Mouse (Mus musculus): ENCODE data around the gene Llgl2. TPM values are rescaled to one million over a fixed set of nuclear protein-coding genes. Genes with fewer than 3 reads are reported as not detected.

The Llgl2 gene
- polyA plus RNA-seq, 1 experiment, result 3.2 TPM

GRCm38 (mm10) chr11:115902177-115902576 is 78.3 kb downstream of the Llgl2 start:
- no peak for DNase-seq (ENCODE audit: extremely low spot score in 1 of 2, low spot score in 1 of 2)

GRCm38 (mm10) chr11:115902831-115903230 is 79.0 kb downstream of the Llgl2 start:
- DNase-seq (ENCODE audit: extremely low spot score in 1 of 2, low spot score in 1 of 2), result no peak

GRCm38 (mm10) chr11:115903384-115904230 is 79.8 kb downstream of the Llgl2 start:
- no peak for DNase-seq (ENCODE audit: extremely low spot score in 1 of 2, low spot score in 1 of 2)

- no peak for DNase-seq (ENCODE audit: extremely low spot score in 1 of 2, low spot score in 1 of 2)
These were observed 80.5 kb downstream of the Llgl2 start for GRCm38 (mm10) chr11:115904231-115904955.

Other genes with a start within 250 kb of the Llgl2 start
- gene Mrps7, start 220.1 kb upstream of the Llgl2 start, polyA plus RNA-seq (2012; rRNA removed), result 40.7 and 42.9 TPM in 2 replicates
- gene Gga3, start 220.0 kb upstream of the Llgl2 start, polyA plus RNA-seq (2012; rRNA removed), result 61.7 and 65.1 TPM in 2 replicates
- 36.3 and 38.9 TPM in 2 replicates for gene Mif4gd, start 211.1 kb upstream of the Llgl2 start, polyA plus RNA-seq (2012; rRNA removed)
- 117 and 127 TPM in 2 replicates for gene Slc25a19, start 195.8 kb upstream of the Llgl2 start, polyA plus RNA-seq (2012; rRNA removed)
- 194 and 200 TPM in 2 replicates for gene Grb2, start 115.5 kb upstream of the Llgl2 start, polyA plus RNA-seq (2012; rRNA removed)
- 49.7 and 57.3 TPM in 2 replicates for gene Tmem94, start 58.6 kb upstream of the Llgl2 start, polyA plus RNA-seq (2012; rRNA removed)
- 25.8 and 29.3 TPM in 2 replicates for gene Caskin2, start 10.4 kb upstream of the Llgl2 start, polyA plus RNA-seq (2012; rRNA removed)
- 15.6 and 16.8 TPM in 2 replicates for gene Tsen54, start 9.3 kb upstream of the Llgl2 start, polyA plus RNA-seq (2012; rRNA removed)
- 0.55 and 1.1 TPM in 2 replicates for gene Myo15b, start 34.4 kb downstream of the Llgl2 start, polyA plus RNA-seq (2012; rRNA removed)
- 0.64 TPM in 1 of 2 replicates, not detected in the other for gene Smim5, start 75.9 kb downstream of the Llgl2 start, polyA plus RNA-seq (2012; rRNA removed)
- not detected in 2 replicates for gene Smim6, start 88.0 kb downstream of the Llgl2 start, polyA plus RNA-seq (2012; rRNA removed)
- 71.9 and 89.0 TPM in 2 replicates for gene Sap30bp, start 109.2 kb downstream of the Llgl2 start, polyA plus RNA-seq (2012; rRNA removed)
- 28.4 and 31.7 TPM in 2 replicates for gene Recql5, start 109.4 kb downstream of the Llgl2 start, polyA plus RNA-seq (2012; rRNA removed)
- 5.7 and 7.2 TPM in 2 replicates for gene Itgb4, start 150.7 kb downstream of the Llgl2 start, polyA plus RNA-seq (2012; rRNA removed)
- gene Galk1, start 188.7 kb downstream of the Llgl2 start, polyA plus RNA-seq (2012; rRNA removed), result 17.6 and 19.3 TPM in 2 replicates
- gene H3f3b, start 203.9 kb downstream of the Llgl2 start, polyA plus RNA-seq (2012; rRNA removed), result 347 and 369 TPM in 2 replicates
- gene Unk, start 206.3 kb downstream of the Llgl2 start, polyA plus RNA-seq (2012; rRNA removed), result 35.4 and 38.1 TPM in 2 replicates